Comparison of ENCODE assay signal across 8 mouse cellular contexts in the genomic region with DNA sequence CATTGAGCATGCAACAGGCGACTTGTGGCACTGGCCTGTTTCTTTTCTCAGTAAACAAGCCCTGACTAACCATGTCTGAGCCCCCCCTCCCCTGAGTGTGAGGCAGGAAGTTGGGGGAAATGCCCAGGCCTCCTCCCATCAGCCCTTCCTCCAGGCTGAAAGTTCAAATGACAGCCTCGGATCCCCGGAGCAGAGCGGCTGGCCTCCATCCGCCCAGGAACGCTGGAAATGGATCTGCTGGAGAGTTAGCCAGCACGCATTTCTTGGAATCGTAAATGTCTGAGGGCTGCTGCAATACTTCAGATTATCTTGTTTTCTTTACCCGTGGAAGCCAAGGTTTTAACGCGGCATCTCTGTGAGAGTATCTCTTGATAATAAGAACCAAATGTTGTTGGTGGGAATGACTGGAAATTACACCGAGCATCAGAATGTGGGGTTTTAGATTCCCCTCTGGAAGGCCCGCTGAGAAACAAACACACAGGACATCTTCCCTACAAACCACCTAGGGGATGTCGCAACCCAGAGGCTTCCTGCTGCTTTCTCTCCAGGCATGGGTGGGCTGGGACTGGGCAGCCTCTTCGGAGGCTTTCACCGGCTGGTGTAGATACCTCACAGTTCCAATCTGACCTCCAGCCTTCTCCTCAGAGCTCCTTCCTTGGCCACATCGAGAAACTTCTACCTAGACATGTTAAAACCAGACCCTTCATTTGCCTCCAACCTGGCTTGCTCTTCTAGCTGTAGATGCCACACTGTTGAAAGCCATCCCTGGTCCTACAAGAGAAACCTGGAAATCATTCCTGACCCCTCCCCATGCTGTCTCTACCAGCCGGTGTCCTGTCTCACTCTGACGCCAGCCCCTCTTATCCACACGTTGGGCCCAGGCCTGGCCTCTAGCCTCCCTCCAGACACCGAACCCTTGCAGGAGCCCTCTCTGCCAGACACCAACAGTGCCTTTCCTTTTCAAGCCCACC. TPM values are rescaled to one million over a fixed set of nuclear protein-coding genes. Genes with fewer than 3 reads are reported as not detected.
A peak's percentile ranks its signal among the peaks of the same experiment; 100 is the strongest.
DNase-seq lines count a peak whose midpoint lies in the region; ATAC-seq lines count a peak whose summit lies in the region.

No protein-coding gene starts in this region.

- 45% methylated on average over 21 of the region's 21 CpGs for WGBS in intestine, embryonic 16.5 days

- ATAC-seq in intestine, embryonic 16.5 days = peak; percentile 28; the same call in 1 of the 2 replicates

- no peaks in the 10 kb centered on the region for H3K27me3 ChIP-seq in intestine, embryonic 16.5 days (replicated peaks; ENCODE audit: control insufficient read depth, insufficient read depth, low read length)

- no peaks in the 10 kb centered on the region for H3K36me3 ChIP-seq in intestine, embryonic 16.5 days (ENCODE audit: control insufficient read depth, insufficient read depth, low read length)

- peak; percentile 13 for DNase-seq in adrenal gland, postnatal 10 days
- DNase-seq in adrenal gland, adult 18-20 months (ENCODE audit: low spot score in 2 of 2) = no peak
- DNase-seq in fibroblast of lung, adult 2 months (ENCODE audit: low read depth) = peak; percentile 58
- DNase-seq in lung, postnatal 25 days (ENCODE audit: low spot score) = peak; percentile 24
- DNase-seq in left cerebral cortex, adult 8-10 months (ENCODE audit: low spot score in 2 of 2) = no peak
- no peak for DNase-seq in left cerebral cortex, postnatal 14 days (ENCODE audit: low spot score in 2 of 2)
- no peak for DNase-seq in thymus, postnatal 0 days (ENCODE audit: low spot score)

- H3K9me3 ChIP-seq in intestine, embryonic 16.5 days (ENCODE audit: control insufficient read depth, low read length) = no peaks in the 10 kb centered on the region

- H3K4me1 ChIP-seq in intestine, embryonic 16.5 days (ENCODE audit: control insufficient read depth, insufficient read depth, low read length) = peaks cover 10% of the 10 kb centered on the region

- peak overlapping the region; percentile 18; the same call in 1 of the 2 replicates for H3K9ac ChIP-seq in intestine, embryonic 16.5 days (ENCODE audit: low read depth, low read length)

- H3K4me2 ChIP-seq in intestine, embryonic 16.5 days (ENCODE audit: low read depth, low read length) = no peak overlapping the region

- H3K27ac ChIP-seq in intestine, embryonic 16.5 days (ENCODE audit: low read length) = peak overlapping the region; percentile 82

- H3K4me3 ChIP-seq in intestine, embryonic 16.5 days (ENCODE audit: low read length) = no peak overlapping the region

- intact Hi-C loops in left cerebral cortex, postnatal 14 days (cut with DNase I) = no loop called here

RNA-seq across cellular contexts. Expression of a gene that starts 31.1 kb away (rescaled TPM):
- not detected for total RNA-seq in adrenal gland, postnatal 10 days (2021)
- not detected for total RNA-seq in adrenal gland, adult 18-20 months (2021)
- 0.12 TPM in 1 of 2 replicates, not detected in the other for polyA plus RNA-seq in intestine, embryonic 16.5 days (2015; fragmentation: Nextera tagmentation; extraction: Ambion mirVana)
- under 1 TPM in 1 of 4 experiments, not detected in 3; 0.32 TPM for total RNA-seq in left cerebral cortex, adult 8-10 months (2022)
- under 1 TPM in 1 of 2 experiments, not detected in 1; 0.23 TPM for total RNA-seq in left cerebral cortex, postnatal 14 days (2021)
- 0.21 and 0.32 TPM in 2 replicates for polyA plus RNA-seq in thymus, postnatal 0 days (2015; fragmentation: Nextera tagmentation; extraction: Ambion mirVana)

RNA-seq across cellular contexts. Expression of a gene that starts 31.2 kb away (rescaled TPM):
- total RNA-seq in adrenal gland, postnatal 10 days (2021) = under 1 TPM; 0.27 to 0.33 TPM
- not detected for total RNA-seq in adrenal gland, adult 18-20 months (2021)
- polyA plus RNA-seq in intestine, embryonic 16.5 days (2015; fragmentation: Nextera tagmentation; extraction: Ambion mirVana) = 0.13 and 0.17 TPM in 2 replicates
- under 1 TPM in 1 of 4 experiments, not detected in 3; 0.07 TPM for total RNA-seq in left cerebral cortex, adult 8-10 months (2022)
- total RNA-seq in left cerebral cortex, postnatal 14 days (2021) = under 1 TPM in 1 of 2 experiments, not detected in 1; 0.87 TPM
- polyA plus RNA-seq in thymus, postnatal 0 days (2015; fragmentation: Nextera tagmentation; extraction: Ambion mirVana) = 0.26 and 0.33 TPM in 2 replicates

RNA-seq across cellular contexts. Expression of a gene that starts 42.8 kb away (rescaled TPM):
- total RNA-seq in adrenal gland, postnatal 10 days (2021) = 10 to 100 TPM; 44.1 to 46.3 TPM
- total RNA-seq in adrenal gland, adult 18-20 months (2021) = 10 to 100 TPM; 29.0 to 32.9 TPM
- polyA plus RNA-seq in intestine, embryonic 16.5 days (2015; fragmentation: Nextera tagmentation; extraction: Ambion mirVana) = 189 and 191 TPM in 2 replicates
- total RNA-seq in left cerebral cortex, adult 8-10 months (2022) = 10 to 100 TPM; 11.6 to 14.5 (median 11.9) TPM
- total RNA-seq in left cerebral cortex, postnatal 14 days (2021) = 10 to 100 TPM in 1 of 2 experiments, 1 to 10 TPM in 1; 10.0 to 11.1 TPM
- 24.3 and 28.5 TPM in 2 replicates for polyA plus RNA-seq in thymus, postnatal 0 days (2015; fragmentation: Nextera tagmentation; extraction: Ambion mirVana)

Comparison
In these comparisons a context has a peak if more than half of its experiments do, and no peak if none do; other contexts are left out.
1. DNase-seq: peak in adrenal gland, postnatal 10 days (single experiment), fibroblast of lung, adult 2 months (single experiment) and lung, postnatal 25 days (single experiment); none in adrenal gland, adult 18-20 months (0 of 2), left cerebral cortex, adult 8-10 months (0 of 2), left cerebral cortex, postnatal 14 days (0 of 2) and thymus, postnatal 0 days (single experiment).